Mouse (Mus musculus) neural tube, embryonic 12.5 days (tissue): ENCODE measurements at regions not wholly inside any gene's neighbourhood (a gene's known extent, or its start where the extent isn't known, plus 50 kb on each side); places are given as distances from the start of the nearest gene placed in this dataset.

Source experiments
- ATAC-seq: fragments of 200-750 bp; cut with Nextera tagmentation; 2 replicates; pipeline ENCODE4 v1.8.0; 2017; ENCODE audit warnings: low read depth, mild to moderate bottlenecking, moderate TSS enrichment, moderate library complexity; ENCODE audit not compliant: low FRiP score
- H3K27ac ChIP-seq: fragments of 300-500 bp; sonication (generic); 2 replicates; pipeline ENCODE4 v1.5.1; 2016
- H3K27me3 ChIP-seq: fragments of 300-500 bp; sonication (generic); replicated peaks from 2 replicates; pipeline ENCODE4 v1.6.1; 2016; ENCODE audit warnings: mild to moderate bottlenecking
- H3K36me3 ChIP-seq: fragments of 300-500 bp; sonication (generic); 2 replicates; pipeline ENCODE4 v1.6.1; 2016; ENCODE audit warnings: mild to moderate bottlenecking
- H3K4me1 ChIP-seq: fragments of 300-500 bp; sonication (generic); 2 replicates; pipeline ENCODE4 v1.6.1; 2016
- H3K4me2 ChIP-seq: fragments of 300-500 bp; sonication (generic); replicated peaks from 2 replicates; pipeline ENCODE4 v1.6.1; 2016; ENCODE audit warnings: mild to moderate bottlenecking
- H3K4me3 ChIP-seq: fragments of 300-500 bp; sonication (generic); 2 replicates; pipeline ENCODE4 v1.5.1; 2016
- H3K9ac ChIP-seq: fragments of 300-500 bp; sonication (generic); 2 replicates; pipeline ENCODE4 v1.6.1; 2016; ENCODE audit warnings: mild to moderate bottlenecking
- H3K9me3 ChIP-seq: fragments of 300-500 bp; sonication (generic); 2 replicates; pipeline ENCODE4 v1.6.1; 2016; ENCODE audit warnings: mild to moderate bottlenecking
- WGBS: fragments of 180-500 bp; shearing (Covaris S2); methylation state at CpG from one replicate; pipeline ENCODE4 v1.1.7; 2016; 5-methylcytosine and 5-hydroxymethylcytosine counted together

DNA sequence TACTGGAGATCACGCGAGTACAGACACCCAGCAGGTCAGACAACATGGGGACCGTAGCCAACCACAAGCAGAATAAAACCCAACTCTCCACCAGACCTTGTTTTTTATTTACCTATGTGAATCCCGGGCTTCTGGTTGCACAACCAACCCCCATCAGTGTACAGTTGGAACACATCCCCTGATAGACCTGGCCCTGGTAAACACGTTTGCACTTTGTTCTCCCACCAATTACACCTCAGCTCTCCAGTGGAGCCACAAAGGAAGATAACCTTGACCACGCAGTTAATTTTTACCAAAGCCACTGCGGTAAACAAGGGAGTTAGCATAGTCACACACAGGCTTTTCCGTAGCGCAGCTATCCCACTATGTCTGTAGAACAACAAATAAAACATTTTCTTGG, 254.6 kb upstream of the Dio3 start:
- Histone ChIP-seq H3K36me3 (no peaks in the 10 kb centered on the region), H3K9me3 (no peaks in the 10 kb centered on the region), H3K9ac (no peak overlapping the region), H3K4me2 (no peak overlapping the region), H3K4me1 (peaks cover 16% of the 10 kb centered on the region), H3K27me3 (no peaks in the 10 kb centered on the region), H3K27ac (no peak overlapping the region), H3K4me3 (no peak overlapping the region)
- 76% methylated on average over 9 of the region's 9 CpGs for WGBS
- no peak for ATAC-seq

DNA sequence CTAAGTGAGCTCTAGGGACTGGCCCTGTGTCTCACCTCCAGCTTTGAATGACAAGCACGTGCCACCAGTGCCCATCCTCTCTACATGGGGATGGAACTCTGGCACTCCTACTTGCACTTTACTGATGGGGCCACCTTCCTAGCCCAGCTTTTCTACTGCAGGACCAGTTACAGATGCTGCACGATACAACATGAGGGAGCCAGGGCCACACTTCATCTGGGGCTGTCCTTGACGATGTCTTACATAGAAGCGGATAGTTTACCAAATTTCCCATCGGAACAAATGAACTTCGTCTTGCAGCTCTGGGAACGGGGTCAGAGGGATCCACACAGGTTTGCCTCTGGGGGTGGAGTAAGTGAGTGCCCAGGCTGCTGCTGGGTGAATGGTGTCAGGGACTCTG, 253.7 kb upstream of the Dio3 start:
- H3K9me3 ChIP-seq = no peaks in the 10 kb centered on the region
- no peak for ATAC-seq
- WGBS = 90% methylated on average over 7 of the region's 7 CpGs
- no peaks in the 10 kb centered on the region for H3K27me3 ChIP-seq
- H3K27ac ChIP-seq = no peak overlapping the region
- peaks cover 16% of the 10 kb centered on the region for H3K4me1 ChIP-seq
- H3K9ac ChIP-seq = no peak overlapping the region
- no peak overlapping the region for H3K4me2 ChIP-seq
- H3K36me3 ChIP-seq = no peaks in the 10 kb centered on the region
- H3K4me3 ChIP-seq = no peak overlapping the region

DNA sequence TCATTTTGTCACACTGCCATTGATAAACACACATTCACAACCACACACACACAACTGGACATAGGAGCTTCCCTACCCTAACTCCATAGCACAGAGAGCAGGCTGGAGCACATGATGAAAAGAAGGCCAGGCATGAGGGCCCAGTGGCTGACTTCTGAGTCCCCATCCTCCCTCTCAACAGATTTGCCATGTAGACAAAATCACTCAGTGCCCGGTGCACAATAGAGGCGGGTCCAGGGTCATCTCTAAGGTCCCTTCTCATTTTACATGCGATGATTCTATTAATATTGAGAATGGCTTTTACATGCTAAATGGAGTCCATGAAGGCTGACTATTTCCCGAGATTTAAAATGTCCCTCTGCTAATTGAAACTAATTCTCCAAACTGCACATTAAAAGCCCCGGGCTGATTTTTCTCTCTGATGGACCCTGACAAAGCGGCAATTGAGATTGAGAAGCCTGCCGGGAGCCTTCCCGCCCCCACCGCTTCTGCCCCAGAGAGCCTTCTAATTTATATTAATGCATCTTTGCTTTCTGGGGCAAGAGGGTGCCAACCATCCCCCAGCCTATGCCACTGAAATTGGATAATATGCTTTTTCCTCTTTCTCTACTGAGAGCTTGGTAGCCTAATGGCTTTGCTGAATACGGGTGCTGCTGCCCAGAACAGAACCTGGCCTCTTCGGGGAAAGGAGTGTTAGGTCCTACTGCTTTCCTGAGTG, 252.7 kb upstream of the Dio3 start:
- Histone ChIP-seq H3K9ac (no peak overlapping the region), H3K9me3 (no peaks in the 10 kb centered on the region), H3K27me3 (no peaks in the 10 kb centered on the region), H3K4me3 (no peak overlapping the region), H3K4me1 (peaks cover 16% of the 10 kb centered on the region), H3K36me3 (no peaks in the 10 kb centered on the region), H3K27ac (no peak overlapping the region), H3K4me2 (no peak overlapping the region)
- WGBS = 37% methylated on average over 11 of the region's 11 CpGs
- peak; percentile 60 for ATAC-seq

DNA sequence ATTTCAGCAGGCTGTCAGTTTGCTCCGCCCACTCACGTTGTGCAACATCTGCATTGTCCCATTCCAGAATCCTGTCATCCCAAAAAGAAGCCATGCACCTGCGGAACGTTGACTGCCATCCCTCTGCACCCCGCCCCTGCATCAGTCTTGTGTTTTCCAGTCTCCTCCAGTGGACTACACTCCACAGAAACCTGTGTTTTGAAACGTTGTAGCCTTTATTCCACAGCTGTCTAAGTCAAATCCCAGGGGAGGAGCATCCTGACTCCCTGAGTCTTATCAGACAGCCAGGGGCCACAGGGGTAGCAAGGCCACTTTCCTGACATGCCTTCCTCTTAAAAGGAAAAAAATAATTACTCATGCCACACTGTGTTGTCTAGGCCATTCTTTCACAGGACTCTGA, 251.5 kb upstream of the Dio3 start:
- ATAC-seq = no peak
- Histone ChIP-seq H3K4me1 (peaks cover 16% of the 10 kb centered on the region), H3K4me2 (no peak overlapping the region), H3K9ac (no peak overlapping the region), H3K27me3 (no peaks in the 10 kb centered on the region), H3K9me3 (no peaks in the 10 kb centered on the region), H3K4me3 (no peak overlapping the region), H3K36me3 (no peaks in the 10 kb centered on the region), H3K27ac (no peak overlapping the region)
- 77% methylated on average over 6 of the region's 6 CpGs for WGBS

DNA sequence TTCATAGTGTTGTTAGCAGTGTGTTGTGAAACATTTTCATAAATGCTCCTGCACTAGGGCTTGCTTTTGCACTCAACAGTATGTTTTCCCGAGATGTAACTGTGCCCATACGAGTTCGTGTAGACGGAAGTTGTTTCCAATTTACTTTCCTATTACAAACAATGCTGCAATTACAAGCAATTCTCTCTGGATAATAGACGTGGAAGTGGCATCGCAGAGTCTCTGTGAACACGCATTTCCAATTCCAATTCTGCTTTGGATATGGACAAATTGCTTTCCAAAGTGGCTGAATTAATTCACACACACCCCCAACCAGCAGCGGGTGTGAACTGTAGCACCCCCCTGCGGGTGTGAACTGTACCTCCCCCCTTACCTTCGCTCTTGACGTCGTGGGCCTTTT, 250.9 kb upstream of the Dio3 start:
- Histone ChIP-seq H3K27me3 (no peaks in the 10 kb centered on the region), H3K4me2 (no peak overlapping the region), H3K4me3 (no peak overlapping the region), H3K9me3 (no peaks in the 10 kb centered on the region), H3K36me3 (no peaks in the 10 kb centered on the region), H3K9ac (no peak overlapping the region), H3K27ac (no peak overlapping the region), H3K4me1 (peaks cover 16% of the 10 kb centered on the region)
- WGBS = 71% methylated on average over 12 of the region's 12 CpGs
- ATAC-seq = no peak

DNA sequence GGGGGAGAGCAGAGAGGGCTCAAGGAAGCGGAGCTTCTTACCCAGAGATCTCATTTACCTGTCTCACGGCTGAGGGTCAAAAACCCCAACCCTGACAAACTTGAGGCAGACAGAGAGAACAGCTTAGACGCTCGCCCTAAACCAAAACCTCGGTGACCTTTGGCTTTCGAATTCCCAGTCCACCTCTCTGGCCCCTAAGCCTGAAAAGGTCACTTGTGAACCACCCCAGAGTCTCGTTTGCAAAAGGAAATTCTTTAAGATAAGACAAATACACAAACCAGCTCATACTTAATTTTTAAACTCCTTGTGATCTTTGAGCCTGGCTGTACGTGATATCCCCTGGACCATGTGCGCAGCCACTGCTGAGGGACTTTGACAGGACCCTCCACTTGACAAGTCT, 250.2 kb upstream of the Dio3 start:
- no peak overlapping the region for H3K27ac ChIP-seq

DNA sequence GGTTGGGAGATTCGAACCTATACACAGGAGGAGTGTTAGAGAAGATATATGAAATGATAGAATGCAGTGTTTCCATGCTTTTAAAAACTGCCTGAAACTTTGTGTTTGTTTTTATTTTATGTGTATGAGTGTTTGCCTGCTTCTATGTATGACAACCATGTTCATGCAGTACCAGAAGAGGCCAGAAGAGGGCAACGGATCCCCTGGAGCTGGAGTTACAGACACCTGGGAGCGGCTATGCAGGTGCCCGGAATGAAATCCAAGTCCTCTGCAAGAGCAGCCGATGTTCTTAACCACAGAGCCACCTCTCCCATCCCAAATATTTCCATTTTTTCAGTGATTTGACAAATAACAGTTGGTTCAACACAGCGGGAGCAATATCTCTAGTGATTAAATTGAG, 247.5 kb upstream of the Dio3 start:
- H3K36me3 ChIP-seq = no peaks in the 10 kb centered on the region

More for the DNA sequence above, 250.2 kb upstream of the Dio3 start:
- WGBS = 78% methylated on average over 9 of the region's 9 CpGs
- Histone ChIP-seq H3K4me2 (no peak overlapping the region), H3K27me3 (no peaks in the 10 kb centered on the region), H3K9me3 (no peaks in the 10 kb centered on the region), H3K4me3 (no peak overlapping the region), H3K9ac (no peak overlapping the region), H3K36me3 (no peaks in the 10 kb centered on the region), H3K4me1 (peaks cover 16% of the 10 kb centered on the region)
- ATAC-seq = no peak

DNA sequence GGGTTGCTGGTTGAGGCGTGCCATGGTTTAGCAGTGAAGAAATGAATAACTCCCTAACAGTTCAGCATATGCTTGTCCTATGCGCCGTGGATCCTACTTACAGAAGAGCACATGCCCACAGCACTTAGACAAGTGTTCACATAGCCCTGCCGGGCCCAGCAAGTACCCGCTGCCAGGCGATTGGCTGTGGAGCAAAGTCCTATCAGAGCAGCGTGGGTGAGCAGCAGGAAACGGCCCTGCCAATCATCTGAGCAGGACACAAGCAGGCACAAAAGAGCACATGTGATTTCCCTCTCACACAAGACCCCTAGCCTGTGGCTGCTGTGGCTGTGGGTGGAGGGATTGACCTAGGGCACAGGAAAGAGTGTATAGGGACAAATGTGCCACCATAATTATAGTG, 243.7 kb upstream of the Dio3 start:
- no peak overlapping the region for H3K4me3 ChIP-seq
- WGBS = 84% methylated on average over 8 of the region's 8 CpGs
- no peak for ATAC-seq

More for the DNA sequence above, 247.5 kb upstream of the Dio3 start:
- Histone ChIP-seq H3K27ac (no peak overlapping the region), H3K4me3 (no peak overlapping the region), H3K4me2 (no peak overlapping the region), H3K9me3 (no peaks in the 10 kb centered on the region), H3K9ac (no peak overlapping the region), H3K27me3 (no peaks in the 10 kb centered on the region), H3K4me1 (peaks cover 10% of the 10 kb centered on the region; the same call in 1 of the 2 replicates)
- 61% methylated on average over 6 of the region's 6 CpGs for WGBS
- no peak for ATAC-seq

DNA sequence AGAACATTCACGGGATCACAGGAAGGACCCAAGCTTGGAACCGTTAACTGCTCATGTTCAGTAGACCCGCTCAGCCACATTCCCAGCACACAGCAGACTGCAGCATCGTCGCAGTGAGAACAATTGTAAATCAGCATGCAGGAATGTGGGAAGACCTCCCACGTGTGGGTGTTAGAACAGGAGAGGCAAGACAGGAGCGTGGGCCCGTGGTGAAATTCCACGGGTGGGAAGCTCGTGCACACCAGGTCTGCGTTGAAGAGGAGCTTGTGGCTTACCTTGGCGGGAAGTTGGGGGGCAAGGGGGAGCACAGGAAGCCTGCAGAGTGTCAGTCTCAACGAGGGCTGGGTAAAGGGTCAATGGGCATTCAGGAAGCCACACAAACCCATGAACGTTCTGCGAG, 238.2 kb upstream of the Dio3 start:
- H3K27ac ChIP-seq = no peak overlapping the region
- H3K36me3 ChIP-seq = no peaks in the 10 kb centered on the region
- no peaks in the 10 kb centered on the region for H3K9me3 ChIP-seq
- H3K4me2 ChIP-seq = no peak overlapping the region
- ATAC-seq = no peak
- WGBS = 67% methylated on average over 15 of the region's 15 CpGs
- H3K4me1 ChIP-seq = no peaks in the 10 kb centered on the region
- no peak overlapping the region for H3K4me3 ChIP-seq
- no peak overlapping the region for H3K9ac ChIP-seq
- 0 out of 2 replicates have a peak, but pooled peaks cover 2% of the 10 kb centered on the region for H3K27me3 ChIP-seq

More for the DNA sequence above, 243.7 kb upstream of the Dio3 start:
- Histone ChIP-seq H3K9me3 (no peaks in the 10 kb centered on the region), H3K4me2 (no peak overlapping the region), H3K27me3 (0 out of 2 replicates have a peak, but pooled peaks cover 2% of the 10 kb centered on the region), H3K4me1 (no peaks in the 10 kb centered on the region), H3K9ac (no peak overlapping the region), H3K36me3 (no peaks in the 10 kb centered on the region), H3K27ac (no peak overlapping the region)

DNA sequence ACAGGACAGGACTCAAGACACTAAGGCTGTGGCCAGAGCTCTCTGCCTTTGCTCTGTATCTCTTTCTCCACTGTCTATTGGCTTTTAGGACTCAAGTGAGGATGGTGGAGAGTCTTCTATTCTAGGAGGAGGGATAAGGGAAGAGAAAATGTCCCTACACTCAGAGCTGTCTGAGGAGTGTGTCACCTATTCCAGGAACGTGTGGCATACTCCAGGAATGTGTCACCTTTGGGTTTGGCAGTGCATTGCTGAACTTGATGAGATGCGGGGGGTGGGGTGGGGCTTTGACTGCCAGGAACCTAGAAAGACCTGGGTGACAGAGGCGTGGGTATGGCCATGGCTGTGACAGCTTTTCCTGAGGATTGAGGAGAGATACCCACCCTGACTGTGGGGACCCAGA, 237.1 kb upstream of the Dio3 start:
- no peak for ATAC-seq
- H3K9ac ChIP-seq = no peak overlapping the region
- 0 out of 2 replicates have a peak, but pooled peaks cover 2% of the 10 kb centered on the region for H3K27me3 ChIP-seq
- no peaks in the 10 kb centered on the region for H3K4me1 ChIP-seq
- H3K4me3 ChIP-seq = no peak overlapping the region
- 80% methylated on average over 3 of the region's 3 CpGs for WGBS
- no peak overlapping the region for H3K27ac ChIP-seq
- no peaks in the 10 kb centered on the region for H3K9me3 ChIP-seq
- no peak overlapping the region for H3K4me2 ChIP-seq
- H3K36me3 ChIP-seq = no peaks in the 10 kb centered on the region

DNA sequence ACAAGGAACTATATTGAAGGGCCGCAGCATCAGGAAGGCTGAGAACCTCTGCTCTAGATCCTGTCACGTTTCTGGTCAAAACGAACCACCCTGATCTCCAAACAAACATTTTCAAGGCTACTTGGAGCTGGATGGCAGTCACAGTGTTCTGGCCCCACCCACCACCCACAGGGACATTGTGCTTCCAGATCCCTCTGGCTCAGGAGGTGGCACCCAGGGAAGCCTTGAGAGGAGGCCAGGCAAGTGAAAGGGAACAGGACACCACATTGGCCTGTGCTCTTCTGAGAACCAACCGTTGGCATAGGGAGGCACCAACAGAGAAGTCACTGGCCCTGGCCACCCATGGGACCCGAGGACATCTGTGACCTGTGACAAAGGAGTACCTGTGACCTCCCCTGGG, 234.6 kb upstream of the Dio3 start:
- Histone ChIP-seq H3K9me3 (no peaks in the 10 kb centered on the region), H3K9ac (no peak overlapping the region), H3K27ac (no peak overlapping the region), H3K27me3 (no peaks in the 10 kb centered on the region), H3K4me1 (no peaks in the 10 kb centered on the region), H3K4me2 (no peak overlapping the region), H3K36me3 (no peaks in the 10 kb centered on the region), H3K4me3 (no peak overlapping the region)
- 78% methylated on average over 5 of the region's 5 CpGs for WGBS
- ATAC-seq = no peak

DNA sequence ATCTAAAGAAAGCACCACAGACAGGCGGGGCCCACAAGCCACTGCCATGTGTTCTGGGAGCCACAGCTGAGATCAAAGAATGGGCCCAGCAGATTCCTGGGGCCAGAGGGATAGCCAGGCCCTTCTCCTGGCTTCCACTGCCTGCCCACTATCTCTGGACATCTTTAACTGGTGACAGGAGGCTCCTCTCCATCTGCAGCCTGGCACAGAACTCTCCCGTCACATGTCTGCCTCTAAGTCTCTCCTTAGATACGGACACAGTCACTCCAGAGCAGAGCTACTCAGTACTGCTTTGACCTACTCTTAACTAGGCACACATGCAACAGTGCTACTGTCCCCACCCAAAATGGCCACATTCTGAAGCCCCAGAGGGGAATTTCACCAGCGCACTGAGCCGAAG, 234.1 kb upstream of the Dio3 start:
- no peaks in the 10 kb centered on the region for H3K36me3 ChIP-seq
- H3K4me3 ChIP-seq = no peak overlapping the region
- H3K4me1 ChIP-seq = no peaks in the 10 kb centered on the region
- no peaks in the 10 kb centered on the region for H3K27me3 ChIP-seq
- ATAC-seq = no peak
- no peaks in the 10 kb centered on the region for H3K9me3 ChIP-seq
- no peak overlapping the region for H3K27ac ChIP-seq
- 88% methylated on average over 5 of the region's 5 CpGs for WGBS
- H3K9ac ChIP-seq = no peak overlapping the region
- no peak overlapping the region for H3K4me2 ChIP-seq

DNA sequence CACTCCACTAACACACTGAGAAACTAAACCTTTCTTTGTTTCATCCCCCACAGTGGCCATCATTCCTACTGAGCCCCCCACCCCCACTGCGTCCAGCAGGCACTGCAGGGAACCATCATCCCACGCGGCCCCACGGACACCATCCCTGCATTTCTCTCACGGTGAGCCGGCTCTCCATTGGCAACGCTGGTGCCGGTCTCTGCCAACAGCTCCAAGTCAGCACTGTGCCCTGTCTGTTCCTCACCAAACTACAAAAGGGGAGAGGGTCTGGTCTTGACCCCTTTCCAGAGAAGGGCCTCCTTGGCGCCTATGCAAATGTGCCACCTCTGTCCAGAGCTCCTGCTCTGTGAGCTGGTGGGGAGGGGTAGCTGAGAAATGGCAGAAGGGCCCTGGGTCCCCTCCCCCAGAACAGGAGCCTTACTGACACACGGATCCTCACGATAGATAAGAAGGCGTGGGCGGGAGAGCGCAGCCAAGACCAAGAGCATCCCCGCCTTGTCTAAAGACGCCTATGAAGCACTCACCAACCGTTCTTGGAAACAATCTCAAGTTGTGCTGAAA, 233.0 kb upstream of the Dio3 start:
- no peak overlapping the region for H3K27ac ChIP-seq
- no peaks in the 10 kb centered on the region for H3K9me3 ChIP-seq
- 73% methylated on average over 17 of the region's 17 CpGs for WGBS
- no peak overlapping the region for H3K4me3 ChIP-seq
- no peaks in the 10 kb centered on the region for H3K4me1 ChIP-seq
- no peaks in the 10 kb centered on the region for H3K27me3 ChIP-seq
- H3K9ac ChIP-seq = no peak overlapping the region
- no peaks in the 10 kb centered on the region for H3K36me3 ChIP-seq
- ATAC-seq = no peak
- no peak overlapping the region for H3K4me2 ChIP-seq
